Mouse (Mus musculus) liver, embryonic 16.5 days (tissue): ENCODE data around the gene Sord. TPM values are rescaled to one million over a fixed set of nuclear protein-coding genes. Genes with fewer than 3 reads are reported as not detected.
A peak's percentile ranks its signal among the peaks of the same experiment; 100 is the strongest.

Experiments
- ATAC-seq: fragments of 200-750 bp; cut with Nextera tagmentation; 2 replicates; pipeline ENCODE4 v1.8.0; 2017; ENCODE audit warnings: low read depth, mild to moderate bottlenecking, moderate number of reproducible peaks, moderate library complexity
- H3K27ac ChIP-seq: fragments of 300-500 bp; sonication (generic); 2 replicates; pipeline ENCODE4 v1.5.1; 2014; ENCODE audit warnings: mild to moderate bottlenecking, low read length
- H3K27me3 ChIP-seq: fragments of 300-500 bp; sonication (generic); 2 replicates; pipeline ENCODE4 v1.6.1; 2014; ENCODE audit warnings: low read depth, low read length, mixed read lengths; ENCODE audit not compliant: control insufficient read depth, insufficient read depth
- H3K36me3 ChIP-seq: fragments of 300-500 bp; sonication (generic); 2 replicates; pipeline ENCODE4 v1.6.1; 2014; ENCODE audit warnings: mild to moderate bottlenecking; ENCODE audit not compliant: control insufficient read depth, insufficient read depth
- H3K4me1 ChIP-seq: fragments of 300-500 bp; sonication (generic); 2 replicates; pipeline ENCODE4 v1.6.1; 2014; ENCODE audit warnings: low read depth, low read length, mixed read lengths; ENCODE audit not compliant: control insufficient read depth
- H3K4me2 ChIP-seq: fragments of 300-500 bp; sonication (generic); 2 replicates; pipeline ENCODE4 v1.6.1; 2014; ENCODE audit warnings: low read depth, low read length, mixed read lengths
- H3K4me3 ChIP-seq: fragments of 300-500 bp; sonication (generic); 2 replicates; pipeline ENCODE4 v1.5.1; 2014; ENCODE audit warnings: low read depth, mild to moderate bottlenecking, low read length
- H3K9ac ChIP-seq: fragments of 300-500 bp; sonication (generic); 2 replicates; pipeline ENCODE4 v1.6.1; 2014; ENCODE audit warnings: low read depth, low read length
- H3K9me3 ChIP-seq: fragments of 300-500 bp; sonication (generic); replicated peaks from 2 replicates; pipeline ENCODE4 v1.6.1; 2016; ENCODE audit warnings: low read length; ENCODE audit not compliant: control insufficient read depth
- WGBS: fragments of 180-500 bp; shearing (Covaris S2); extraction: QIAGEN DNeasy Blood & Tissue Kit; methylation state at CpG from one replicate; pipeline ENCODE4 v1.1.7; 2014; ENCODE audit not compliant: insufficient replicate concordance; 5-methylcytosine and 5-hydroxymethylcytosine counted together
- polyA plus RNA-seq: library from polyadenylated mRNA; unstranded; fragments of >200 nt; fragmentation: Nextera tagmentation; extraction: Ambion mirVana; gene quantifications from 2 replicates; pipeline ENCODE4 v1.2.1, GENCODE M21; 2015

Gene Sord
- polyA plus RNA-seq, 1 experiment from 2014 or later, result 196 TPM

- H3K9me3 ChIP-seq, result no peaks in the 10 kb centered on the region
- H3K27me3 ChIP-seq, result no peaks in the 10 kb centered on the region
- no peaks in the 10 kb centered on the region for H3K4me1 ChIP-seq
- no peak overlapping the region for H3K27ac ChIP-seq
- no peak overlapping the region for H3K4me3 ChIP-seq
- ATAC-seq, result no peak
- H3K9ac ChIP-seq, result no peak overlapping the region
- 90% methylated on average over 5 of the region's 5 CpGs for WGBS
- peaks cover 25% of the 10 kb centered on the region for H3K36me3 ChIP-seq
- H3K4me2 ChIP-seq, result no peak overlapping the region
These were observed 21.4 kb downstream of the Sord start for GRCm38 (mm10) chr2:122255997-122256396.

GRCm38 (mm10) chr2:122260729-122261128 is 26.2 kb downstream of the Sord start:
- H3K4me3 ChIP-seq, result no peak overlapping the region
- H3K27ac ChIP-seq, result no peak overlapping the region
- H3K4me1 ChIP-seq, result no peaks in the 10 kb centered on the region
- H3K9me3 ChIP-seq, result no peaks in the 10 kb centered on the region
- no peak for ATAC-seq
- 68% methylated on average over 5 of the region's 5 CpGs for WGBS
- H3K27me3 ChIP-seq, result no peaks in the 10 kb centered on the region
- peaks cover 29% of the 10 kb centered on the region for H3K36me3 ChIP-seq
- H3K4me2 ChIP-seq, result no peak overlapping the region
- no peak overlapping the region for H3K9ac ChIP-seq

- H3K36me3 ChIP-seq, result peaks cover 18% of the 10 kb centered on the region
- H3K4me1 ChIP-seq, result no peaks in the 10 kb centered on the region; the same call in 1 of the 2 replicates
- no peaks in the 10 kb centered on the region for H3K9me3 ChIP-seq
- ATAC-seq, result no peak
- H3K9ac ChIP-seq, result no peak overlapping the region
- no peaks in the 10 kb centered on the region for H3K27me3 ChIP-seq
- H3K27ac ChIP-seq, result no peak overlapping the region
- no peak overlapping the region for H3K4me2 ChIP-seq
- 79% methylated on average over 3 of the region's 3 CpGs for WGBS
- no peak overlapping the region for H3K4me3 ChIP-seq
These were observed 30.1 kb downstream of the Sord start for GRCm38 (mm10) chr2:122264690-122265089.

GRCm38 (mm10) chr2:122266407-122267193 is 32.1 kb downstream of the Sord start:
- Histone ChIP-seq H3K9ac (no peak overlapping the region), H3K4me2 (no peak overlapping the region), H3K4me3 (no peak overlapping the region), H3K27me3 (no peaks in the 10 kb centered on the region), H3K27ac (peak overlapping the region; percentile 37; the same call in 1 of the 2 replicates), H3K4me1 (no peaks in the 10 kb centered on the region; the same call in 1 of the 2 replicates), H3K9me3 (no peaks in the 10 kb centered on the region), H3K36me3 (peaks cover 12% of the 10 kb centered on the region)
- WGBS, result 76% methylated on average over 7 of the region's 7 CpGs
- ATAC-seq, result peak; percentile 39; the same call in 1 of the 2 replicates

- Histone ChIP-seq H3K4me2 (no peak overlapping the region), H3K9me3 (no peaks in the 10 kb centered on the region; the same call in 1 of the 2 replicates), H3K4me1 (no peaks in the 10 kb centered on the region), H3K27me3 (no peaks in the 10 kb centered on the region), H3K36me3 (no peaks in the 10 kb centered on the region), H3K4me3 (no peak overlapping the region), H3K27ac (no peak overlapping the region), H3K9ac (no peak overlapping the region)
- WGBS, result 66% methylated on average over 3 of the region's 3 CpGs
- ATAC-seq, result 0 out of 2 replicates have a peak, but pooled peaks have one; percentile 7
These were observed 44.2 kb downstream of the Sord start for GRCm38 (mm10) chr2:122278769-122279168.

- Histone ChIP-seq H3K4me2 (no peak overlapping the region), H3K27ac (no peak overlapping the region), H3K9me3 (no peaks in the 10 kb centered on the region; the same call in 1 of the 2 replicates), H3K36me3 (no peaks in the 10 kb centered on the region), H3K4me3 (no peak overlapping the region), H3K4me1 (no peaks in the 10 kb centered on the region), H3K27me3 (no peaks in the 10 kb centered on the region; the same call in 1 of the 2 replicates), H3K9ac (no peak overlapping the region)
- no peak for ATAC-seq
- WGBS, result 65% methylated on average over 9 of the region's 9 CpGs
These were observed 49.5 kb downstream of the Sord start for GRCm38 (mm10) chr2:122284091-122284490.

- no peaks in the 10 kb centered on the region; the same call in 1 of the 2 replicates for H3K9me3 ChIP-seq
- H3K4me1 ChIP-seq, result no peaks in the 10 kb centered on the region
These were observed 51.6 kb downstream of the Sord start for GRCm38 (mm10) chr2:122286137-122286536.

GRCm38 (mm10) chr2:122294916-122295315 is 60.4 kb downstream of the Sord start:
- H3K9me3 ChIP-seq, result no peaks in the 10 kb centered on the region
- 7% methylated on average over 7 of the region's 7 CpGs for WGBS
- ATAC-seq, result no peak
- no peak overlapping the region for H3K4me3 ChIP-seq
- H3K9ac ChIP-seq, result no peak overlapping the region
- peaks cover 63% of the 10 kb centered on the region for H3K27me3 ChIP-seq
- no peak overlapping the region for H3K27ac ChIP-seq
- no peaks in the 10 kb centered on the region for H3K36me3 ChIP-seq
- H3K4me2 ChIP-seq, result no peak overlapping the region
- peaks cover 4% of the 10 kb centered on the region; the same call in 1 of the 2 replicates for H3K4me1 ChIP-seq

More at GRCm38 (mm10) chr2:122286137-122286536, 51.6 kb downstream of the Sord start:
- H3K9ac ChIP-seq, result no peak overlapping the region
- no peaks in the 10 kb centered on the region; the same call in 1 of the 2 replicates for H3K27me3 ChIP-seq
- ATAC-seq, result no peak
- no peaks in the 10 kb centered on the region for H3K36me3 ChIP-seq
- no peak overlapping the region for H3K27ac ChIP-seq
- H3K4me2 ChIP-seq, result no peak overlapping the region
- H3K4me3 ChIP-seq, result no peak overlapping the region
- WGBS, result 46% methylated on average over 7 of the region's 7 CpGs
